Mouse (Mus musculus): ENCODE results near the gene Gtsf1l. TPM values are rescaled to one million over a fixed set of nuclear protein-coding genes. Genes with fewer than 3 reads are reported as not detected.

Gtsf1l gene
- total RNA-seq, 1 experiment from 2014 or later, result not detected

- ATAC-seq (replicated peaks; ENCODE audit: low read depth, poor library complexity, severe bottlenecking), result peak; percentile 13
Measured at GRCm38 (mm10) chr2:163054891-163055494, 32.7 kb downstream of the Gtsf1l start.

- ATAC-seq (replicated peaks; ENCODE audit: low read depth, poor library complexity, severe bottlenecking), result peak; percentile 97
Measured at GRCm38 (mm10) chr2:163054335-163054840, 33.3 kb downstream of the Gtsf1l start, which contains the start of gene Mybl2. Mybl2 (plus strand) TSS chr2:163054687.

- no peak for ATAC-seq (replicated peaks; ENCODE audit: low read depth, poor library complexity, severe bottlenecking)
Measured at GRCm38 (mm10) chr2:163052826-163053225, 34.8 kb downstream of the Gtsf1l start.

GRCm38 (mm10) chr2:163052101-163052500 is 35.6 kb downstream of the Gtsf1l start:
- no peak for ATAC-seq (replicated peaks; ENCODE audit: low read depth, poor library complexity, severe bottlenecking)

GRCm38 (mm10) chr2:163051691-163052090 is 36.0 kb downstream of the Gtsf1l start:
- ATAC-seq (replicated peaks; ENCODE audit: low read depth, poor library complexity, severe bottlenecking), result no peak

GRCm38 (mm10) chr2:163049116-163049515 is 38.5 kb downstream of the Gtsf1l start:
- no peak for ATAC-seq (replicated peaks; ENCODE audit: low read depth, poor library complexity, severe bottlenecking)

- ATAC-seq (replicated peaks; ENCODE audit: low read depth, poor library complexity, severe bottlenecking), result peak; percentile 93
Measured at GRCm38 (mm10) chr2:163048125-163048524, 39.5 kb downstream of the Gtsf1l start.

- ATAC-seq (replicated peaks; ENCODE audit: low read depth, poor library complexity, severe bottlenecking), result no peak
Measured at GRCm38 (mm10) chr2:163039940-163040339, 47.7 kb downstream of the Gtsf1l start.

Other genes starting within 250 kb of the Gtsf1l start
- 264 and 289 TPM in 2 replicates for gene Srsf6, start 156.3 kb downstream of the Gtsf1l start, total RNA-seq (2017)
- gene L3mbtl1, start 144.4 kb downstream of the Gtsf1l start, total RNA-seq (2017), result not detected in 2 replicates
- 1.1 TPM in 1 of 2 replicates, not detected in the other for gene Sgk2, start 100.5 kb downstream of the Gtsf1l start, total RNA-seq (2017)
- 24.3 and 29.8 TPM in 2 replicates for gene Ift52, start 70.5 kb downstream of the Gtsf1l start, total RNA-seq (2017)
- 18.8 and 25.9 TPM in 2 replicates for gene Mybl2, start 33.2 kb downstream of the Gtsf1l start, total RNA-seq (2017)
- gene Tox2, start 115.3 kb upstream of the Gtsf1l start, total RNA-seq (2017), result not detected in 2 replicates